24 mouse cellular contexts compared by ENCODE assay signal in genomic region chr10:128640891-128641290, GRCm38 (mm10).
"Had no signal": no experiment of that assay in that cellular context is flagged by ENCODE, and none has a peak within 500 bp of the region (broad histone marks: within the 10 kb centered on the region; RNA-seq: fewer than 3 reads in every experiment).

No protein-coding gene starts in this region.

- H3K27me3 ChIP-seq: hindbrain, embryonic 12.5 days; intestine, embryonic 15.5 days; limb, embryonic 13.5 days; limb, embryonic 15.5 days had no signal

- H3K36me3 ChIP-seq: intestine, embryonic 15.5 days; liver, embryonic 12.5 days had no signal

- DNase-seq: gastrocnemius, postnatal 10 days; gastrocnemius, postnatal 25 days; heart, adult 18-20 months; heart, postnatal 10 days; heart, postnatal 4 days; kidney, adult 18-20 months; kidney, adult 8-10 months; kidney, postnatal 10 days; kidney, postnatal 25 days; kidney, postnatal 4 days; layer of hippocampus, adult 9-11 months; layer of hippocampus, postnatal 36 days; left cerebral cortex, postnatal 4 days had no signal

- H3K9me3 ChIP-seq: heart, embryonic 10.5 days; heart, embryonic 12.5 days; hindbrain, embryonic 10.5 days; hindbrain, embryonic 12.5 days; intestine, embryonic 15.5 days; limb, embryonic 13.5 days; limb, embryonic 15.5 days; liver, embryonic 12.5 days had no signal

- H3K9ac ChIP-seq: heart, embryonic 12.5 days; hindbrain, embryonic 12.5 days; hindbrain, embryonic 14.5 days; intestine, embryonic 15.5 days; limb, embryonic 13.5 days; limb, embryonic 15.5 days; liver, embryonic 12.5 days; liver, embryonic 14.5 days had no signal

- H3K27ac ChIP-seq: hindbrain, embryonic 10.5 days; hindbrain, embryonic 12.5 days; hindbrain, embryonic 14.5 days; intestine, embryonic 15.5 days; layer of hippocampus, adult 2 months; limb, embryonic 13.5 days; limb, embryonic 15.5 days; liver, embryonic 12.5 days; liver, embryonic 14.5 days had no signal

- H3K4me3 ChIP-seq: heart, embryonic 10.5 days; heart, embryonic 12.5 days; hindbrain, embryonic 10.5 days; hindbrain, embryonic 12.5 days; intestine, embryonic 15.5 days; layer of hippocampus, adult 2 months; limb, embryonic 13.5 days; limb, embryonic 15.5 days; liver, embryonic 12.5 days had no signal
